8 mouse cellular contexts compared by ENCODE assay signal in genomic region chr5:32138446-32139195, GRCm38 (mm10). TPM values are rescaled to one million over a fixed set of nuclear protein-coding genes. Genes with fewer than 3 reads are reported as not detected.
DNase-seq lines count a peak whose midpoint lies in the region; ATAC-seq lines count a peak whose summit lies in the region.

No protein-coding gene starts in this region.

- H3K4me3 ChIP-seq in heart, embryonic 11.5 days (ENCODE audit: low read depth, low read length), result peak overlapping the region; percentile 84
- H3K4me3 ChIP-seq in limb, embryonic 10.5 days, result 0 out of 2 replicates have a peak overlapping the region, but pooled peaks have one; percentile 8

- H3K36me3 ChIP-seq in heart, embryonic 11.5 days (ENCODE audit: control insufficient read depth, insufficient read depth, low read length), result no peaks in the 10 kb centered on the region
- H3K36me3 ChIP-seq in limb, embryonic 10.5 days, result no peaks in the 10 kb centered on the region

- H3K4me2 ChIP-seq in heart, embryonic 11.5 days, result peak overlapping the region; percentile 91

- H3K27ac ChIP-seq in heart, embryonic 11.5 days (ENCODE audit: low read depth, low read length), result peak overlapping the region; percentile 22
- H3K27ac ChIP-seq in limb, embryonic 10.5 days, result no peak overlapping the region

- H3K27me3 ChIP-seq in heart, embryonic 11.5 days (ENCODE audit: control insufficient read depth, insufficient read depth, low read length), result no peaks in the 10 kb centered on the region
- peaks cover 37% of the 10 kb centered on the region for H3K27me3 ChIP-seq in limb, embryonic 10.5 days (ENCODE audit: low read depth, poor library complexity, severe bottlenecking)

- peaks cover 31% of the 10 kb centered on the region for H3K4me1 ChIP-seq in heart, embryonic 11.5 days (ENCODE audit: control insufficient read depth, insufficient read depth, low read length)
- H3K4me1 ChIP-seq in limb, embryonic 10.5 days, result peaks cover 58% of the 10 kb centered on the region

- ATAC-seq in heart, embryonic 11.5 days (replicated peaks; ENCODE audit: insufficient number of reproducible peaks, low FRiP score, low TSS enrichment), result no peak
- no peak for ATAC-seq in megakaryocyte-erythroid progenitor cell, adult 5-6 weeks (replicated peaks; ENCODE audit: low FRiP score, low TSS enrichment, poor library complexity, severe bottlenecking)

- no peaks in the 10 kb centered on the region for H3K9me3 ChIP-seq in heart, embryonic 11.5 days (replicated peaks; ENCODE audit: control insufficient read depth, low read length)
- H3K9me3 ChIP-seq in limb, embryonic 10.5 days (replicated peaks), result no peaks in the 10 kb centered on the region

- DNase-seq in urinary bladder, postnatal 25 days (ENCODE audit: low spot score), result peak; percentile 40
- no peak for DNase-seq in urinary bladder, postnatal 14 days (ENCODE audit: low spot score)
- DNase-seq in limb, embryonic 10.5 days (ENCODE audit: low spot score), result no peak
- DNase-seq in naive thymus-derived CD4-positive, alpha-beta T cell, adult 2 months (ENCODE audit: low read depth), result peak; percentile 40
- no peak for DNase-seq in layer of hippocampus, adult 9-11 months
- DNase-seq in MN1 (ENCODE audit: low spot score), result no peak

- WGBS in heart, embryonic 11.5 days (ENCODE audit: insufficient replicate concordance), result 51% methylated on average over 10 of the region's 10 CpGs
- 61% methylated on average over 10 of the region's 10 CpGs for WGBS in limb, embryonic 10.5 days

- peak overlapping the region; percentile 30; the same call in 1 of the 2 replicates for H3K9ac ChIP-seq in heart, embryonic 11.5 days (ENCODE audit: low read depth, low read length)

RNA-seq across cellular contexts. Expression of gene Fosl2, which starts 3.0 kb away (rescaled TPM):
- polyA plus RNA-seq in heart, embryonic 11.5 days (2014; fragmentation: Nextera tagmentation; extraction: Ambion mirVana), result 3.0 and 3.4 TPM in 2 replicates
- 0.48 and 0.63 TPM in 2 replicates for polyA plus RNA-seq in limb, embryonic 10.5 days (2016; fragmentation: Nextera tagmentation; extraction: Ambion mirVana)
- 1.2 and 3.4 TPM in 2 replicates for total RNA-seq in megakaryocyte-erythroid progenitor cell, adult 5-6 weeks (2014; fragmentation: Nextera tagmentation)
- 1.8 and 6.8 TPM in 2 replicates for total RNA-seq in megakaryocyte-erythroid progenitor cell, adult 5-6 weeks (2017)

Comparison
In these comparisons a context has a peak if more than half of its experiments do, and no peak if none do; other contexts are left out.
1. DNase-seq: peak in urinary bladder, postnatal 25 days (single experiment) and naive thymus-derived CD4-positive, alpha-beta T cell, adult 2 months (single experiment); none in urinary bladder, postnatal 14 days (single experiment), limb, embryonic 10.5 days (single experiment), layer of hippocampus, adult 9-11 months (single experiment) and MN1 (single experiment).